Mouse (Mus musculus) C2C12 (cell line): ENCODE results near the gene Olfr1373. TPM values are rescaled to one million over a fixed set of nuclear protein-coding genes. Genes with fewer than 3 reads are reported as not detected.

Source experiments
- H3K27me3 ChIP-seq: one replicate; pipeline ENCODE4 v1.6.1; 2011; ENCODE audit not compliant: control insufficient read depth, insufficient read depth, insufficient read length
- H3K36me3 ChIP-seq: one replicate; pipeline ENCODE4 v1.6.1; 2011; ENCODE audit not compliant: control insufficient read depth, insufficient read depth
- H3K4me3 ChIP-seq: one replicate; pipeline ENCODE4 v1.5.1; 2011; ENCODE audit warnings: mild to moderate bottlenecking, control low read depth; ENCODE audit not compliant: poor library complexity, insufficient read depth, severe bottlenecking
- H3K79me2 ChIP-seq: one replicate; pipeline ENCODE4 v1.6.1; 2011; ENCODE audit not compliant: control insufficient read depth, insufficient read depth
- H3K79me3 ChIP-seq: one replicate; pipeline ENCODE4 v1.6.1; 2011; ENCODE audit warnings: low read depth, control low read depth
- H3ac ChIP-seq: one replicate; pipeline ENCODE3; 2011; ENCODE audit warnings: low read depth; ENCODE audit not compliant: control insufficient read depth, insufficient read length
- CEBPB ChIP-seq: IDR thresholded peaks from one replicate; pipeline ENCODE4 v1.6.1; 2011; ENCODE audit warnings: low read depth, mild to moderate bottlenecking, control low read depth, moderate library complexity
- CTCF ChIP-seq: IDR thresholded peaks from one replicate; pipeline ENCODE4 v1.5.1; 2011; ENCODE audit not compliant: control insufficient read depth, insufficient read depth, insufficient read length
- FOSL1 ChIP-seq: IDR thresholded peaks from one replicate; pipeline ENCODE4 v1.8.0; 2011; ENCODE audit warnings: mild to moderate bottlenecking, low read length; ENCODE audit not compliant: poor library complexity, insufficient read depth, severe bottlenecking
- MAX ChIP-seq: IDR thresholded peaks from one replicate; pipeline ENCODE4 v1.6.1; 2011; ENCODE audit warnings: mild to moderate bottlenecking, control low read depth
- MYOD1 ChIP-seq: IDR thresholded peaks from one replicate; pipeline ENCODE4 v1.6.1; 2011; ENCODE audit warnings: low read depth; ENCODE audit not compliant: control insufficient read depth, insufficient read length
- MYOG ChIP-seq: IDR thresholded peaks from one replicate; pipeline ENCODE4 v1.6.1; 2011; ENCODE audit not compliant: control insufficient read depth, insufficient read length; ENCODE audit errors: extremely low read depth
- USF1 ChIP-seq: IDR thresholded peaks from one replicate; pipeline ENCODE4 v1.6.1; 2011; ENCODE audit warnings: low read depth, mild to moderate bottlenecking, control low read depth, moderate library complexity
- polyA plus RNA-seq: library from polyadenylated mRNA; unstranded; fragments of >200 nt; fragmentation: generic; extraction: Trizol; gene quantifications from one replicate; pipeline ENCODE4 v1.2.1, GENCODE M21; 2012; ENCODE audit warnings: missing spikeins

Olfr1373 gene
- polyA plus RNA-seq, 1 experiment = not detected

DNA sequence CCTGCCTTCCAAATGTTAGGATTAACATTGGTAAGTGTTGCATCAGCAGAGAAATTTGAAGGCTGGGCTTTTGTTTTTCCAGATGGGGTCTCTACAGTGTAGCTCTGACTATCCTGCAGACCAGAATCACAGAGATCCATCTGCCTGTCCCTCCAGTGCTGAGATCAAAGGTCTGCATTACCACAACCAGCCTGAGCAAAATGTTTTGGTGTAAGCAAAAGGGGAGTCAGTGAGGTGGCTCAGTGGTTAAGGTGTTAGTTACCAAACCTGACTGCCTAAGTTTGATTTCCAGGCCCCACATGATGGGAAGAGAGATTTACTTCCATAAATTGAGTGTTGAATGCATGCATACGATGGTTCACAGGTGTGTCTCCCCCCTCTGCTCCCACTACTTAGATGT, 35.9 kb downstream of the Olfr1373 start:
- Histone ChIP-seq H3K79me3 (peaks cover 96% of the 10 kb centered on the region), H3K36me3 (peaks cover 18% of the 10 kb centered on the region), H3ac (no peak overlapping the region), H3K4me3 (no peak overlapping the region), H3K79me2 (peaks cover 100% of the 10 kb centered on the region), H3K27me3 (no peaks in the 10 kb centered on the region)
- TF ChIP-seq MYOG (no peak), FOSL1 (no peak), CEBPB (no peak), USF1 (no peak), CTCF (no peak), MAX (no peak), MYOD1 (no peak)

DNA sequence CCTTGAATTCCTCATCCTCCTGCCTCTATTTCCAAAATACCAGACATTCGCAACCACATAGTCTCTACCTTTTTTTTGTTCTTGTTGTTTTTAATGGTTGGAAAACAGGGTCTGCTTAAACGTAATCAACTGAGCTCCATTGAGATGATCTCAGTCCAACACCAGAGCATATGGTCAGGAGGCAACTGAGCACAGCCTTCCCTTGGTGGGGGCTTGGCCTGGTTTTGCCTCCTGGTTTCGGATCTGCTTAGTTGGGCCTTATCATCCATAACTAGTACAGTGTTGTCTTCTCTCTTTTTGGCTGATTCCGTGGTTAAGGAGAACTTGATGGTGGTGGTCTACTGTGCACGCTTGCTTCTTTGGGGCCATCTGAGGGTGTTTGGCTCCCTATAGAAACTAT, 36.5 kb downstream of the Olfr1373 start:
- no peak for TF ChIP-seq FOSL1
- no peak for TF ChIP-seq CTCF
- TF ChIP-seq MYOG = no peak
- TF ChIP-seq MAX = no peak
- TF ChIP-seq USF1 = no peak
- no peak for TF ChIP-seq CEBPB
- TF ChIP-seq MYOD1 = no peak
- Histone ChIP-seq H3K36me3 (peaks cover 12% of the 10 kb centered on the region), H3K4me3 (no peak overlapping the region), H3K79me2 (peaks cover 100% of the 10 kb centered on the region), H3K79me3 (peaks cover 96% of the 10 kb centered on the region), H3ac (no peak overlapping the region), H3K27me3 (no peaks in the 10 kb centered on the region)

DNA sequence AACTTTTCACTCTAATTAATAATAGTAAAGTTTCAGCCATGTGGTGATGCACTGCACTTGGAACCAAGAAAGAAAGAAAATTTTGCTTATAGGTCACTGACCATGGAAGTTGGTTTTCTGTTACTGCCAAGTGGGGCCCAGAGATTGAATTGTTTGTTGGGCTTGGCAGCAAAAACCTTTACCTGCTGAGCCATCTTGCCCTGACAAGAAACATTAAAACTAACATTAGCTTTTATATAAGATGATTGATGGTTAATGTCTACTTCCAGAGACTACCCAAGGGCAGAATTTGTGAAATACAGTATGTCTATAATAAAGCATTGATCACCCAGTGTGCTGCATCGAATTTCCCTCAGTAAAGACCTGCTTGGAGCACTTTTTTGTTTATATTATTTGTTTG, 38.9 kb downstream of the Olfr1373 start:
- Histone ChIP-seq H3ac (no peak overlapping the region), H3K79me3 (peaks cover 97% of the 10 kb centered on the region), H3K4me3 (no peak overlapping the region), H3K79me2 (peaks cover 100% of the 10 kb centered on the region), H3K36me3 (peaks cover 12% of the 10 kb centered on the region), H3K27me3 (no peaks in the 10 kb centered on the region)
- TF ChIP-seq USF1 (no peak), MAX (no peak), CTCF (no peak), FOSL1 (no peak), MYOD1 (no peak), MYOG (no peak), CEBPB (no peak)

DNA sequence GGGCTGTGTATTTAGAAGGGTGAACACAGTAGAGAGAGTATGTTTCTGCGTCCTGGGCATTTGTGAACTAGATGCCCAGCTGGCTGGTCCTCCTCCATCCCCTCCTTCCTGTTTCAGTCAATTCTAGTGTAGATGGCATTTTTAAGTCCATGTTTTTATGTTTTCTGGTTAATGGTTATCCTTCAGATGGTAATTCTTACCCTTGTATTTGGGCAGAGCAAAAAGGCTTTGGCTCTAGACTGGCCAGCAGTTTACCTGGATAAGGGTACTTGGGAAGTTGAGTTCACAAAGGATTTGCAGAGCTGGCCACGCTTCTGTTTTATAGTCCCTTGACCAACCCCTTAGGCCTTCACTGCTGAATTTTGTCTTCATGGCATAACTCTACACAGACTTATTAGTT, 39.3 kb downstream of the Olfr1373 start:
- Histone ChIP-seq H3K79me2 (peaks cover 100% of the 10 kb centered on the region), H3K79me3 (peaks cover 97% of the 10 kb centered on the region), H3ac (no peak overlapping the region), H3K36me3 (peaks cover 16% of the 10 kb centered on the region), H3K27me3 (no peaks in the 10 kb centered on the region), H3K4me3 (no peak overlapping the region)
- TF ChIP-seq CEBPB (no peak), FOSL1 (no peak)

DNA sequence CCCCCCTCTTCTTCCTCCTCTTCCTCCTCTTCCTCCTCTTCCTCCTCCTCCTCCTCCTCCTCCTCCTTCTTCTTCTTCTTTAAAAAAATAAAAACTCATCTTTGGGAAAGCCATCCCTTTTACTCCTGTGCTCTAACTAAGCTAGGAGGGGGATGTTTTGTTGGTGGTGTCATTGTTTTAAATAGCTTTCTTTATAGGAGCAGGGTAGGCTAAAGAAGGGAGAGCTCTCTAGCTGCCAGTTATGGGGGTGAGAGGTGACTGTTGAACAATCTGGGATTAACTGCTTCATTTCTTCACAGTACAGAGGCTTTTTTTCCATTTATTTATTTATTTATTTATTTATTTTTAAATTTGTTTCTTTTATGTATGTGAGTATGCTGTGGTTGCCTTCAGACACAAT, 39.8 kb downstream of the Olfr1373 start:
- Histone ChIP-seq H3K36me3 (peaks cover 21% of the 10 kb centered on the region), H3K79me3 (peaks cover 97% of the 10 kb centered on the region), H3ac (no peak overlapping the region), H3K27me3 (no peaks in the 10 kb centered on the region), H3K4me3 (no peak overlapping the region), H3K79me2 (peaks cover 100% of the 10 kb centered on the region)
- TF ChIP-seq MAX = no peak

DNA sequence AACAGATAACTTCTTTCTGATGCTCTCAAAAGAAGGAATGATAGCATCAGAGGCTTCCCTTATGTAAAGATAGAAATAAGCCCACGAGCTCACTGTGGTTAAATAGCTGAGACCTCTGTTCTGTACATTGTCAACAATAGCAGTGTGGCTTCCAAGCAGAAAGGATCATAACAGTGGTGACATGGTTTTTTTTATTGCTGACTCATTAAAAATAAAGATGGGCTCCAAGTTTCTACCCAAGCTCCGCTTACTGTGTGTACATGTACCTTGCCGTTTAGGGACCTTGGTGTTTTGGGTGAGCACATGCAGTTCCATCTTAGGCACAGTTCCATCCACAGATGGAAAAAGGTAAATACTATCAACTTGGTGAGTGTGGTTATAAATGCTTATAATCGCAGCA, 42.4 kb downstream of the Olfr1373 start:
- Histone ChIP-seq H3ac (no peak overlapping the region), H3K79me3 (peaks cover 88% of the 10 kb centered on the region), H3K36me3 (peaks cover 26% of the 10 kb centered on the region), H3K4me3 (no peak overlapping the region), H3K27me3 (no peaks in the 10 kb centered on the region), H3K79me2 (peaks cover 94% of the 10 kb centered on the region)
- TF ChIP-seq CTCF = no peak
- TF ChIP-seq MYOG = no peak
- no peak for TF ChIP-seq MYOD1
- no peak for TF ChIP-seq CEBPB
- TF ChIP-seq MAX = no peak
- TF ChIP-seq USF1 = no peak
- no peak for TF ChIP-seq FOSL1
